Mouse (Mus musculus): Measurements from ENCODE around the gene Ubqln2. TPM values are rescaled to one million over a fixed set of nuclear protein-coding genes. Genes with fewer than 3 reads are reported as not detected.

Gene Ubqln2
- total and polyA plus RNA-seq, 3 experiments: not detected

DNA sequence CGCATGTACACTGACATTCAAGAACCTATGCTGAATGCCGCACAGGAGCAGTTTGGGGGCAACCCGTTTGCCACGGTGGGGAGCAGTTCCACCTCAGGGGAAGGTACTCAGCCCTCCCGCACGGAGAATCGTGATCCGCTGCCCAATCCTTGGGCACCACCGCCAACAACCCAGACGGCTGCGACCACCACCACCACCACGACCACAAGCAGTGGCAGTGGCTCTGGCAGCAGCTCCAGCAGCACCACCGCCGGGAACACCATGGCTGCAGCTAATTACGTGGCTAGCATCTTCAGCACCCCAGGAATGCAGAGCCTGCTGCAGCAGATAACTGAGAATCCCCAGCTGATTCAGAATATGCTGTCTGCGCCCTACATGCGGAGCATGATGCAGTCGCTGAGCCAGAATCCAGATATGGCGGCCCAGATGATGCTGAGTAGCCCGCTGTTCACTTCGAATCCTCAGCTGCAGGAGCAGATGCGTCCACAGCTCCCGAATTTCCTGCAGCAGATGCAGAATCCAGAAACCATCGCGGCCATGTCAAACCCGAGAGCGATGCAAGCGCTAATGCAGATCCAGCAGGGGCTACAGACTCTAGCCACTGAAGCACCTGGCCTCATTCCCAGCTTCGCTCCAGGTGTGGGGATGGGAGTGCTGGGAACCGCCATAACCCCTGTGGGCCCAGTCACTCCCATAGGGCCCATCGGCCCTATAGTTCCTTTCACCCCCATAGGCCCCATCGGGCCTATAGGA, 1.4 kb downstream of the Ubqln2 start:
- DNase-seq (ENCODE audit: extremely low read depth): no peak
- no peaks in the 10 kb centered on the region for H3K79me2 ChIP-seq (replicated peaks; ENCODE audit: control insufficient read depth, extremely low read depth, insufficient read depth, poor library complexity, severe bottlenecking)
- H3K27ac ChIP-seq (ENCODE audit: insufficient read depth, low read depth): no peak overlapping the region
- no peak overlapping the region for H3K4me3 ChIP-seq (replicated peaks in 1 of 3; ENCODE audit: low read depth in 2 of 3, low read length in 2 of 3, poor library complexity in 1 of 3)
- no peak overlapping the region for H3K4me2 ChIP-seq (ENCODE audit: insufficient read depth, low read depth, poor library complexity, severe bottlenecking)
- H3K9me3 ChIP-seq (replicated peaks; ENCODE audit: low read length): peaks cover 16% of the 10 kb centered on the region
- TF ChIP-seq ZKSCAN1 (IDR thresholded peaks at IDR 0.05; ENCODE audit: borderline replicate concordance, low read depth, low read length) (no peak), RCOR1 (conservative IDR thresholded peaks at IDR 0.05; ENCODE audit: low read depth, low read length) (no peak), ZNF384 (IDR thresholded peaks at IDR 0.05; ENCODE audit: low read depth, low read length) (no peak), CHD1 (IDR thresholded peaks at IDR 0.05; ENCODE audit: low read depth, low read length) (no peak), ZMIZ1 (IDR thresholded peaks at IDR 0.05; ENCODE audit: low read depth, low read length) (no peak), RAD21 (IDR thresholded peaks at IDR 0.05; ENCODE audit: low read depth, low read length) (no peak), TCF12 (IDR thresholded peaks at IDR 0.05; ENCODE audit: low read depth, low read length) (no peak), EP300 (IDR thresholded peaks at IDR 0.05; ENCODE audit: low read length) (no peak), POLR2AphosphoS2 (IDR thresholded peaks at IDR 0.05; ENCODE audit: low read depth, low read length) (no peak), MAZ (IDR thresholded peaks at IDR 0.05; ENCODE audit: low read depth, low read length) (no peak), NELFE (IDR thresholded peaks at IDR 0.05; ENCODE audit: low read depth, low read length) (no peak), CHD2 (IDR thresholded peaks at IDR 0.05; ENCODE audit: low read length) (no peak), IRF4 (IDR thresholded peaks at IDR 0.05; ENCODE audit: low read depth, low read length) (no peak), MEF2A (IDR thresholded peaks at IDR 0.05; ENCODE audit: borderline replicate concordance, low read depth, low read length) (no peak), CTCF (conservative IDR thresholded peaks at IDR 0.05 in 1 of 2, IDR thresholded peaks at IDR 0.05 in 1 of 2; ENCODE audit: low read depth in 2 of 2, low read length in 2 of 2) (no peak), ELF1 (IDR thresholded peaks at IDR 0.05; ENCODE audit: low read depth, low read length) (no peak), NRF1 (IDR thresholded peaks at IDR 0.05; ENCODE audit: low read depth, low read length) (no peak), BHLHE40 (IDR thresholded peaks at IDR 0.05; ENCODE audit: low read depth, low read length) (no peak), USF2 (conservative IDR thresholded peaks at IDR 0.05; ENCODE audit: low read depth, low read length) (no peak), E2F4 (IDR thresholded peaks at IDR 0.05; ENCODE audit: insufficient replicate concordance, low read depth, low read length) (no peak)
- H3K36me3 ChIP-seq (replicated peaks in 1 of 2; ENCODE audit: control insufficient read depth in 1 of 2, insufficient read depth in 1 of 2, low read length in 1 of 2): no peaks in the 10 kb centered on the region
- in situ Hi-C loops (cut with MboI; ENCODE audit: low pct_ligation_motif_present, low pct_unique_long_range_greater_than_20kb, low sequenced_read_pairs): no loop called here
- no peaks in the 10 kb centered on the region for H3K27me3 ChIP-seq (replicated peaks)
- H3K4me1 ChIP-seq (ENCODE audit: control insufficient read depth in 1 of 2, insufficient read depth in 2 of 2): no peaks in the 10 kb centered on the region
- dilution Hi-C loops (cut with MboI; ENCODE audit: extremely low pct_ligation_motif_present, extremely low pct_unique_long_range_greater_than_20kb, low sequenced_read_pairs): no loop called here
- no peak overlapping the region for H3K9ac ChIP-seq (ENCODE audit: insufficient read depth, low read depth)

DNA sequence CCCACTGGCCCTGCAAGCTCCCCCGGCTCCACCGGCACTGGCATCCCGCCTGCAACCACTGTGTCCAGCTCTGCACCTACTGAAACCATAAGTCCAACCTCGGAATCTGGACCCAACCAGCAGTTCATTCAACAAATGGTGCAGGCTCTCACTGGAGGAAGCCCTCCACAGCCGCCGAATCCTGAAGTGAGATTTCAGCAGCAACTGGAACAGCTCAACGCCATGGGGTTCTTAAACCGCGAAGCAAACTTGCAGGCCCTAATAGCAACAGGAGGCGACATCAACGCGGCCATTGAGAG, 2.0 kb downstream of the Ubqln2 start:
- no peak overlapping the region for H3K9ac ChIP-seq (ENCODE audit: insufficient read depth, low read depth)

More for the DNA sequence above, 2.0 kb downstream of the Ubqln2 start:
- no peak for DNase-seq (ENCODE audit: extremely low read depth)
- dilution Hi-C loops (cut with MboI; ENCODE audit: extremely low pct_ligation_motif_present, extremely low pct_unique_long_range_greater_than_20kb, low sequenced_read_pairs) (no loop called here), in situ Hi-C loops (cut with MboI; ENCODE audit: low pct_ligation_motif_present, low pct_unique_long_range_greater_than_20kb, low sequenced_read_pairs) (no loop called here)
- Histone ChIP-seq H3K27me3 (replicated peaks) (no peaks in the 10 kb centered on the region), H3K27ac (ENCODE audit: insufficient read depth, low read depth) (no peak overlapping the region), H3K79me2 (replicated peaks; ENCODE audit: control insufficient read depth, extremely low read depth, insufficient read depth, poor library complexity, severe bottlenecking) (no peaks in the 10 kb centered on the region), H3K4me3 (replicated peaks in 1 of 3; ENCODE audit: low read depth in 2 of 3, low read length in 2 of 3, poor library complexity in 1 of 3) (no peak overlapping the region), H3K36me3 (replicated peaks in 1 of 2; ENCODE audit: control insufficient read depth in 1 of 2, insufficient read depth in 1 of 2, low read length in 1 of 2) (no peaks in the 10 kb centered on the region), H3K4me1 (ENCODE audit: control insufficient read depth in 1 of 2, insufficient read depth in 2 of 2) (no peaks in the 10 kb centered on the region), H3K9me3 (replicated peaks; ENCODE audit: low read length) (peaks cover 16% of the 10 kb centered on the region), H3K4me2 (ENCODE audit: insufficient read depth, low read depth, poor library complexity, severe bottlenecking) (no peak overlapping the region)
- no peak for TF ChIP-seq JUND (conservative IDR thresholded peaks at IDR 0.05; ENCODE audit: low read depth, low read length)
- TF ChIP-seq TBP (conservative IDR thresholded peaks at IDR 0.05; ENCODE audit: low read depth, low read length): no peak
- TF ChIP-seq E2F4 (IDR thresholded peaks at IDR 0.05; ENCODE audit: insufficient replicate concordance, low read depth, low read length): no peak
- no peak for TF ChIP-seq NRF1 (IDR thresholded peaks at IDR 0.05; ENCODE audit: low read depth, low read length)
- no peak for TF ChIP-seq SMC3 (IDR thresholded peaks at IDR 0.05; ENCODE audit: low read depth, low read length)
- no peak for TF ChIP-seq MXI1 (IDR thresholded peaks at IDR 0.05; ENCODE audit: low read depth, low read length)
- no peak for TF ChIP-seq ZKSCAN1 (IDR thresholded peaks at IDR 0.05; ENCODE audit: borderline replicate concordance, low read depth, low read length)
- TF ChIP-seq GABPA (IDR thresholded peaks at IDR 0.05; ENCODE audit: insufficient replicate concordance, low read depth, low read length): no peak
- no peak for TF ChIP-seq BHLHE40 (IDR thresholded peaks at IDR 0.05; ENCODE audit: low read depth, low read length)
- TF ChIP-seq JUN (IDR thresholded peaks at IDR 0.05; ENCODE audit: insufficient read depth, low read depth, low read length): no peak
- TF ChIP-seq EP300 (IDR thresholded peaks at IDR 0.05; ENCODE audit: low read length): no peak
- TF ChIP-seq CTCF (conservative IDR thresholded peaks at IDR 0.05 in 1 of 2, IDR thresholded peaks at IDR 0.05 in 1 of 2; ENCODE audit: low read depth in 2 of 2, low read length in 2 of 2): no peak
